Mouse (Mus musculus) adrenal gland, postnatal 4 days (tissue): ENCODE results near the gene Plgrkt. TPM values are rescaled to one million over a fixed set of nuclear protein-coding genes. Genes with fewer than 3 reads are reported as not detected.

ENCODE experiments used
- DNase-seq, 2 experiments: peaks; one replicate each; pipeline ENCODE4 v3.0.0; 2021 to 2022; ENCODE audit warnings: low spot score in 2 of 2, mixed read lengths in 2 of 2
- total RNA-seq, 2 experiments: library from RNA; stranded (reverse); gene quantifications; 2 replicates each; pipeline ENCODE4 v1.2.3; 2021

The Plgrkt gene
- total RNA-seq, 2 experiments from 2014 or later, result 73.2 to 74.8 TPM

- DNase-seq, result no peak
Observed at GRCm38 (mm10) chr19:29384412-29384811, 17.2 kb upstream of the Plgrkt start.

DNA sequence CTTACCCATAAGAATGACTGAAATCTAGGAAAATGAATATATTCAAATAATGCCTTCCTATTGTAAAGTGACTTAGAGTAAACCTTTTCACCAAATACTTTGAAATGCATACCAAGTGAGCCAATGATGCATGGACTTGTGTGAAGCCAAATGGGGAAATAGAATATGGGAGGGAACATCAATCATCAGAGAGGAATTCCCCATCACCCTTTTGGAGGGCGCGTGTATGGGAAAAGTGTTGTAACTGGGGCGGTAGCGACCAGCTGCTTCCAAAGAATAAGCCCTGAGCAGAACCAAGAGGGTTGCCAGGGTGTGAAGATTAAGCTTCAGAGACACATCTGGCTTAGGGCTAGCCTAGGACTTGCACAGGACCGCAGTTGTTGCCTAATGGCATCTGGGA is 16.2 kb upstream of the Plgrkt start:
- no peak for DNase-seq

- DNase-seq, result no peak
Observed at GRCm38 (mm10) chr19:29379839-29380603, 12.8 kb upstream of the Plgrkt start.

DNA sequence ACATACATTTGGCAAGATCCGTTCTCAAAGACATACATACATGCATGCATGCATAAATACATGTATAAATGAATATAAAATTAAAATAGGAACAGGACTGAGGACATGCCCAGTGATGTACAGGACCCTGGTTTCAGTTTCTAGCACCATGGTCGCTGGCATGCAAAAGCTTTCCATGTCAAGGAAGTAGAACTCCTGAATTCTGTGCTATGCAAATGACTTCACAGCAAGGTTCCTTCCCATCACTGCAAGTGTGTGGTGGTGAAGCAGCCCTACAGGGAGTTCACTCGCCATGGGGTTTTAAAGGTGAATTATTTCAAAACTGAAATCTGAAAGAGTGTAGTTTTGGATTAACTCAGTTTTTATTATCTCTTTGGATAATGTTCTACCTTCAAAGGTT is 9.2 kb upstream of the Plgrkt start:
- DNase-seq, result no peak

GRCm38 (mm10) chr19:29374947-29375346 is 7.8 kb upstream of the Plgrkt start:
- no peak for DNase-seq

DNA sequence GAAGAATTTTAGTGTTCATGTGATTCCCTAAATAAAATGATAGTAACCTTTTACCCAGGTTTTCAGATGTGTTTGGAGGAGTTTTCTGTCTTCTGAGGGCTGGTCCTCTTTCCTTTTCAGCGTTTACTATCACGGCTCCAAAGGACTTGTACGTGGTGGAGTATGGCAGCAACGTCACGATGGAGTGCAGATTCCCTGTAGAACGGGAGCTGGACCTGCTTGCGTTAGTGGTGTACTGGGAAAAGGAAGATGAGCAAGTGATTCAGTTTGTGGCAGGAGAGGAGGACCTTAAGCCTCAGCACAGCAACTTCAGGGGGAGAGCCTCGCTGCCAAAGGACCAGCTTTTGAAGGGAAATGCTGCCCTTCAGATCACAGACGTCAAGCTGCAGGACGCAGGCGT is 6.2 kb upstream of the Plgrkt start:
- DNase-seq, result no peak

DNA sequence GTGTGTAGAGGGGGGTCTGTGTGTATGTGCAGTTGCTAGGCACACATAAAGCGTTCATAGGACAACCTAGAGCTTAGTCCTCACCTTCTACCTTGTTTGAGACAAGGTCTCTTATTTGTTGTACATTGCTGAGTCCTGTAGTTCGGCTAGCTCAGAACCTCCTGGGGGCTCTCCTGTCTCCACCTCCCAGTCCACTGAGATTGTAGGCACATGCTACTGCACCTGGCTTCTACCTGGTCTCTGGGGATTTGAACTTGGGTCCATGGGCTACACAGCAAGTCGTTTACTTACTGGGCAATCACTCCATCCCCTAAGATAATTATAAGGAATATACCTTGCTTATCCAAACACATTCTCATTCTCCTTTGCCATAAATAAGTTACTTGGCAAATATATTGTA is 5.4 kb upstream of the Plgrkt start:
- DNase-seq, result no peak

GRCm38 (mm10) chr19:29372138-29372537 is 4.9 kb upstream of the Plgrkt start:
- DNase-seq, result no peak

DNA sequence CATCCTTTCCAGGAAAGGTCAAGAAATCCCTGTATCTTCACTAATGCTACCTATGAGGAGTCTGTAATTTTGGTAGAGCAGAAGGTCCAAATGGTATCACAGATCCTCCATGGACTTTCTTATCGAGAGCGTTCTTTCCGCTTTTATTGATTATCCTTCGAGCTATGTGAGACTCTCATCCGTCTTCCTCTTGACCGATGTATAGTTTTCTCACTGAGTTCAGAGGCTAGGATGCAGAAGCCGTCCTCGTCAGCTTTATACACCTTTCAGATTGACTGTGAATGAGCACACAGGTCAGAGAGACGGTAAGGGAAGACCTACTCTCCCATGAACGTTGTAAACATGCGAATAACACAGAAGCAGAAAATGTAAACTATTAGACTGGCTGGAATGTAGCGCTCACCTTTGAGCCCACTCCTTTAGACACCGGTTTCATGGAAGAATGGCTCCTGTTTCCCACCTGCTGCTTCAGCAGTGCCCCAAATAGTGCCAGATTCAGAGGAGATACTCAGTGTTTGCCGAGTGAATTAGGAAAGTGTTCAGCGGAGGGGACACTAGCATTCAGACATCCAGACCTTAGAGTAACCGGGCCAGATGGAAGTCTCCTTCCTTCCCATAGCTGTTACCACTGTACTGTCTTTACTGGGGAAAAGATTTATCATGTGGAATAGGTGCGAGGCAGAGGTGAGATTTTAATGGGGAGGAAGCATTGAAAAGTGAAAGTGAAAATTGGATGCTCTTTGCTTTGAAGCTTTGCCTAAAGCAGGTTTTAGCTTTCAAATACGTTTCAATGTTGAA is 4.3 kb upstream of the Plgrkt start:
- DNase-seq, result no peak

- no peak for DNase-seq
Observed at GRCm38 (mm10) chr19:29370545-29371283, 3.5 kb upstream of the Plgrkt start.

DNA sequence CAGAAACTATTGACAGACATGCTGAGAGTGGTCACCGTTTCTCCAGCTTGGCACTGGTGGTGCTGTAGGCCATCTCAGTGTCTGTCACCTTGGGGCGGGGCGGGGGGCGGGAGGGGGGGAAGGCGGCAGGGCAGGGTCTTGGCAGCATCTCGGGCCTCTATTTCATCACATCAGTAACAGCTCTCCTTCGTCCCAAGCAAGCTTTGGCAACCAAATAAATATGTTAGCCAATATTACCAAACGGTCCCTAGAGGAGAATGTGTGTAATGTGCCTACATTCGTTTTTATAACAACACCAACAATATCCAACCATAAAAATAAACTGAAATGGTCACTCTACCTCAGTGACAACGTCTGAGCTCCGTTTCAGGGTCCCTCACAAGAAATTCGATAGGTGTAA is 2.9 kb upstream of the Plgrkt start:
- DNase-seq, result no peak

DNA sequence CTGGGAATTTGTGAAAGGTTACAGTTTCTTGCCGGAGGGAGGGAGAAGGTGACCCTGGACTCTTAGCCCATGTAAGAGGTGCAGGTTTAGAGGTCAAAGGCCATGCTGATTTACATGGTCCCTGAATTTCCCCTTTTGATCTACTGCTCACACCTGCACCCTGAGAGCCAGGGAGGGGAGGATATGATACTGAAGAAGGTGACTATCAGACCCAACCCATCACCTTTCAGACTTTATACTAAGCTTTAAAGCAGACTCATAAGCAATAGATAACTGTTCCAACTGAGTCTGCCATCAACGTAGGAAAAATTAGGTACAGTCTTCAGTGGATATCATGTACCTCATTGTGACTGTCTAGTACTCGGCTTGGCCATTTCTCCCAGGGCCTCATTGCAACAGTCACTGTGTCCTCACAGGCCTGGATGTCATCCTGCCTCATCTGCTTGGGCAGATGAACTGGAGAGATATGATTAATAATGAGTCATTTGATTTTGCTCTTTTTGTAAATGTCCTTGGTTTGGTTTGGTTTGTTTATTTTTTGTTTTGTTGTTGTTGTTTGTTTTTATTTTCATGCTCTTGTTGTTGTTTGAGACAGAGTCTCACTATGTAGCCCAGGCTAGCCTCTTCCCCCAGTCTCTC is 1.6 kb upstream of the Plgrkt start:
- DNase-seq, result no peak

DNA sequence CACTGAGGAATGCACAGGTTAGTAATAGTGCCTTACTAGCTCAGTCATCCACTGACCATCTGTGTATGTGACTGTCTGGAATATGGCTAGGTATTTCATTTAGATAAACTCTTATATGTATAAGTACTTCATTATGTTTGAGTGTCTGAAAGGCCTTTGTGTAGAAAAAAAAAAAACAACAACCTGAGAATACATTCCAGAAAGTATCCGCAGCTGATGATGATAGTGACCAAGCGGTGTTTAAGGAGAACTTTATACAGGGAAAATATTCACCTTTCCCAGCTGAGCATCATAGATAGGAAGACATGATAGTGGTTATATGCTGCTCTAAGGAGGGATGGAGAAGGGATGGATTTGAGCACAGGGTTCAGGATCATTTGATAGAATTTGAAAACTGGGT is 851 bp upstream of the Plgrkt start:
- DNase-seq, result no peak

GRCm38 (mm10) chr19:29366226-29366968 is 793 bp downstream of the Plgrkt start:
- DNase-seq, result no peak

DNA sequence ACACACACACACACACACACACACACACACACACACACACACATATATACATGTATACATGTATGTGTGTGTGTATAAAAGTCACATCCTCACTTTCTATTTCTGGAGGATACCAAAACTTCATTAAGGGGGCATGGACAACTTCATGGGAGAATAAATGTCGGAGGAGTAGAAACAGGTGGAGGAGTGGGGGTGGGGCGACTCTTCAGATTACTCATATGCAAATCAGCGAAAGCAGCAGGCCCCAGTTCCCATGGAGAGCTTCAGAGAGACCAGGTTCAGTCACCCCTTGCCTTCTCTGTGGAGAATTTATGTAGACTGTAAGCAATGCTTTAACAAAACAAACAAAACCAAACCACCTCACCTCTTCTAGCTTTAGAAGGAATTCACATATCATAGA is 2.1 kb downstream of the Plgrkt start:
- DNase-seq, result no peak

- no peak for DNase-seq
Observed at GRCm38 (mm10) chr19:29364076-29364475, 3.1 kb downstream of the Plgrkt start.

DNA sequence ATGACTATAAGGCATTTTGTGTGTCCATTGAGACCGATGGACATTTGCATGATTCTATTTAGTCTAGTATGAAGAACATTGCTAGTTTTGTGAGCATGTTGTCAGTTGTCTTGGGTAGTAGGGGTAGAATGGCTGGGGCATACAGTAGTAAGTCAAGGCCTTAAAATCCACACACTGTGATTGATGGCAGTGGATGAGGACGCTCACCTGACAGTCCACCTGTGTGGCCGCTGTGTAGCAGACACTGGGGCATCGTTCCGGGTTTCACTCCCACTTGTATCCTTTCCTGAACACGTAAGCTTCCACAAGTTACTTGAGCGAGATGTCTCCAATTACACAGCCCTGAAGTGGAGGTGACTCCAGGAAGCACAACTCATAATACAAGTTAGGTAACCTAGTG is 3.6 kb downstream of the Plgrkt start:
- no peak for DNase-seq

DNA sequence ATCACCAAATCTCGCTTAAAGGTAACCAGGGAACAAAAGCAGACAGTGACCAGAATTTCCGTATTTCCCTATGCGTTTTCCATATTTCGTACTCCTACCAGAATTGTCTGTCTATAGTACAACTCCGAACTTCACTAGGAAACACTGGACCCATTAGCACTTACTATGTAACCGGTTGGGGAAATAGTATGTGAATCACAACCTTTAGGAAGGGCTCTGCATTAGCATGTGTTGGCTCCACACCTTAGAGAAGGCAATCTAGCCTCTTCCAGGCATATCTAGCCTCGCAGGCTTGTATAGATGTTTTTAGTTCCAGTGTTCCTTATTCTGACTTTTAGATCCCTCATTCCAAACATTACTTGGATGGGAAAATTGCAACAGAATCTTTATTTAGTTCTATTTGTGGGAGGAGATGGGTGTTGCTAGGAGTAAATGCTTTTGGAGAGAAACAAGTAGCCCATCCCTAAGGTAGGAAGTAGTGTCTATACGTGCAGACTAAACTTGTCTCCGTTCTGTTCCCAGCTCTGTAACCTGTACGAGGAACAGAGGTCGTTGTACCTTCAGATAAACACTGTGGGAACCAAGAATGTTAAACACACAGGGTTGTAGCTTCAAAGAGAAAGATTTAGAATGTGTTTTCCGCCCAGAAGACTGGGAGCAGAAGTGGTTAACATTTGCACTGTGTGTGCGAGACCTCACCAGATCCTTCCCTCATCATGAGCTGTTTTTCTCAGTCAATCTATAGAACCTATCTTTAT is 4.8 kb downstream of the Plgrkt start:
- no peak for DNase-seq

- DNase-seq, result peak; percentile 61 to 78
Observed at GRCm38 (mm10) chr19:29361468-29362130, 5.6 kb downstream of the Plgrkt start.
